ENCODE assay signal across 19 mouse cellular contexts in the genomic region with DNA sequence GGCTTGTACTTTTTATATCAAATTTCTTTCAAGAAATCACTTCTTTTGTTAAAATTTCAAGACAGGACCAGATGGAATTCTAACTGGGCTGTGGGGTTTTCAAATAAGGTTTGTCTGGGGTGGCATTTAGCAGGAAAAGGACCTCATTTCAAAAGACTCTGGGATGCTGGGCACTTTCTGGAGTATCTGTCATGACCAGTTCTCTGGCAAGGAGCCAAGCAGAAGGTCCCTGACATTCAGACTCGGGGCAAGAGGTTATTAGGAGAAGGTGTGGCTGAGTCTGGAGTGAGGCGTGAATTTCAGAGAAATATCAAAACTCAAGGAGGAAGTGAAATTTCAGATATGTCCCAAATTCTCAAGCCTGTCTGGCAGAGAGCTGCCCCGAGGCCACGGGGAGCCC.
DNase-seq lines count a peak whose midpoint lies in the region; ATAC-seq lines count a peak whose summit lies in the region.
"Had no signal": no experiment of that assay in that cellular context is flagged by ENCODE, and none has a peak within 500 bp of the region (broad histone marks: within the 10 kb centered on the region; RNA-seq: fewer than 3 reads in every experiment).

No protein-coding gene starts in this region.

- ATAC-seq in megakaryocyte, adult 5-6 weeks (ENCODE audit: poor library complexity, severe bottlenecking) = 0 out of 2 replicates have a peak, but pooled peaks have one; percentile 18
- ATAC-seq: forebrain, embryonic 13.5 days; inflammation-experienced regulatory T-cells, adult 6 months; midbrain, embryonic 13.5 days had no signal

- DNase-seq in adrenal gland, adult (ENCODE audit: inconsistent age in 2 of 2, low spot score in 1 of 2) = peak; percentile 23 to 75
- DNase-seq in adrenal gland, postnatal 4 days (ENCODE audit: low spot score in 2 of 2) = no peak
- peak; percentile 47 for DNase-seq in kidney, adult 9 months
- DNase-seq in kidney, adult 11 months = no peak
- peak; percentile 50 for DNase-seq in adrenal gland, postnatal 10 days
- DNase-seq in embryo, embryonic 9.5 days (ENCODE audit: extremely low spot score) = no peak
- no peak for DNase-seq in layer of hippocampus, adult 9-10 months (ENCODE audit: low spot score)
- DNase-seq: cerebellum, adult 2 months; gastrocnemius, postnatal 10 days; heart, adult 2 months; heart, postnatal 10 days; lung, postnatal 36 days; right cerebral cortex, postnatal 4 days; thymus, adult 2 months; thymus, postnatal 36 days had no signal

Comparison
In these comparisons a context has a peak if more than half of its experiments do, and no peak if none do; other contexts are left out.
1. DNase-seq: peak in adrenal gland, adult (2 of 2), kidney, adult 9 months (single experiment) and adrenal gland, postnatal 10 days (single experiment); none in adrenal gland, postnatal 4 days (0 of 2), kidney, adult 11 months (single experiment), embryo, embryonic 9.5 days (single experiment) and layer of hippocampus, adult 9-10 months (single experiment).